Mouse (Mus musculus): Measurements from ENCODE around the gene Adgrf2. TPM values are rescaled to one million over a fixed set of nuclear protein-coding genes. Genes with fewer than 3 reads are reported as not detected.

The Adgrf2 gene
- under 1 TPM in 1 of 2 experiments, not detected in 1; 0.20 TPM for total RNA-seq (2023)

DNA sequence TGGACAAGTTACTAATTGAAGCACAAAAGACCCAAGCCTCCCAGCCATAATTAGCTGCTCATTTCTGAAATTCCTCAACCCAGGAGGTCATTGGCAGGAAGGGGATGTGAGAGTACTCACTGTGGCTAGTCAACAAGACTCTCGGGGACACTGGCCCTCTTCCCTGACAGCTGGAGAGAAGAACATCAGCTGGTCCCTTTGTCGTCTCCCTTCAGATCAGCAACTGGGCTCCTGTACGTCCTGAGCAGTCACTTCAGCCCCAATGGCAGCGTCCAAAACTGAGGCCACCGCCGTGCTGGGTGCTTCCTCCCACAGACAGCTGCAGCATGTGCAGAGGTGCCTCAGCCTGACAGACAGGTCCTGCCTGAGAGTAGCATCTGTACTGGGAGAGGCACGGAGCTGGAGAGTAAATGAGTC, at the start of gene Adgrf2:
TSS of gene Adgrf2 (minus strand) at position 379 of the 417 bp plus-strand sequence.

DNA sequence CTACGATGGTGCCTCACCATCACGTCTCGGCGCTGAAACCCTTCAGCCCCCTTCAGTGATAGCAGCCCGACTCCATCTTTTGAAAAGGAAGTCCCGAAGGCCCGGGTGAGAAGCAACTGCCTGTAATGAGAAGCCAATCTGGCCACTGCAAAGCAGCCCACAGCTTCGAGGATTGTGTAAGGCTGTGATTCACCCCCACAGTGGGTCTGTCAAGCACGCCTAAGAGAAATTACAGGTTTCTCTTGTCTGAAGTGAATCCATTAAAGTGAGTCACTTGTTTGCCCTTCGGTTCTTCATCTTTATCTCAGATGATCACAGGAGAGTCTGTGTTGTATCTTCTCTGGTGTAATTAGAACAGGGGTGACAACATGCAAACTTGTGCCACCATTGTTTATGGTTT, 49.8 kb downstream of the Adgrf2 start, which contains the start of gene Adgrf4:
TSS of gene Adgrf4 (minus strand) at position 149 of the 400 bp plus-strand sequence.

Other genes starting within 250 kb of the Adgrf2 start
- gene Opn5, start 130.8 kb downstream of the Adgrf2 start, total RNA-seq (2023): not detected
- not detected for gene Adgrf4, start 49.9 kb downstream of the Adgrf2 start, total RNA-seq (2023)
- gene Cd2ap, start 134.5 kb upstream of the Adgrf2 start, total RNA-seq (2023): 100 to 1,000 TPM; 101 to 114 TPM